Mouse (Mus musculus): ENCODE results near the gene Mark1. TPM values are rescaled to one million over a fixed set of nuclear protein-coding genes. Genes with fewer than 3 reads are reported as not detected.

Gene Mark1
- polyA plus RNA-seq, 1 experiment from 2014 or later = 2.2 TPM

DNA sequence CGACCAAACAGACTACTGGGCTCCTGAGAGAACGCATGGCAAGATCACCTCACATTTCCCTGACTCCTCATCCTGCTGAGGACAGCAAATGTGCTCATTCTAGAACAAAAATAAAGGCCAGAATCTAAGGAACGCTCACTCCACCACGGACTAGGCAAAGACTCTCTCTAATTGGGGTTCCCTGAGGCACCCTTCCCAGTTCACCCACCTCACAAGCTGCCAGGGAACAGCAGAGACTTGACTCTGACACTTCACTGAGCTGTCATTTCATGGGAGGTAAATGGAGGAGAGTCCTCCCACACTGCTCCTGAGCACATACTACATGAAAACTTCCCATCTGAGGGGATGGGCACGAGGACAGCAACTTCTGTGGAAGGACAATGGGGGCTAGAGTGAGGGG lies 37.5 kb downstream of the Mark1 start:
- 0 out of 2 replicates have a peak, but pooled peaks cover 5% of the 10 kb centered on the region for H3K9me3 ChIP-seq (ENCODE audit: control insufficient read depth, low read length)
- H3K4me2 ChIP-seq (ENCODE audit: low read length) = no peak overlapping the region
- H3K4me3 ChIP-seq (ENCODE audit: control insufficient read depth in 1 of 2, insufficient read depth in 1 of 2, low read depth in 1 of 2, low read length in 2 of 2) = no peak overlapping the region
- no peak overlapping the region for H3K27ac ChIP-seq (replicated peaks in 1 of 2; ENCODE audit: control insufficient read depth in 1 of 2, insufficient read depth in 1 of 2, low read depth in 2 of 2, low read length in 2 of 2)
- WGBS = 81% methylated on average over 5 of the region's 5 CpGs
- no peak overlapping the region for H3K9ac ChIP-seq (ENCODE audit: low read length)
- peaks cover 8 to 13% of the 10 kb centered on the region in 2 experiments; a peak in 3 of 4 replicates for H3K4me1 ChIP-seq (ENCODE audit: control insufficient read depth in 2 of 2, insufficient read depth in 2 of 2, low read length in 2 of 2)
- no peak for ATAC-seq (ENCODE audit: insufficient number of reproducible peaks, insufficient read depth, low FRiP score, low read depth)
- no peaks in the 10 kb centered on the region for H3K27me3 ChIP-seq (ENCODE audit: control insufficient read depth, insufficient read depth, low read length)
- no peaks in the 10 kb centered on the region for H3K36me3 ChIP-seq (ENCODE audit: control insufficient read depth, insufficient read depth, low read length)

DNA sequence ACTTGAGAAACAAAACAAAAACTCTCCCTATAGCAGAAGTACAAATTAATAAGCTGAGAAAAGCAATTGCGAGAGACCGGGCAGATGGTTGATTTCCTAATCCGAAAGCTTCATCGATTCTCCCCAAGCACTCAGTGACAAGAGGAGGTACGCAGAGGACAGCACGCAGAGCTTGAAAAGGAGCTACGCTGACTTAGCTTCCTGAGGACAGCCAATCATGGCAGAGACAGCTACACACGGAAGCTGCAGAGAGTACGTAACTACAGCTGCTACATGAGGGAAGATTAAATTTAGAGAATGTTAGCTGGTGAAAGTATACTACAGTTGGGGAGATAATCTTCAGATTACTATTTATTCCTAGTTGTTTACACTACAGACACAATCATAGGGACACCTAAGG lies 40.6 kb downstream of the Mark1 start:
- no peaks in the 10 kb centered on the region for H3K36me3 ChIP-seq (ENCODE audit: control insufficient read depth, insufficient read depth, low read length)
- ATAC-seq (ENCODE audit: insufficient number of reproducible peaks, insufficient read depth, low FRiP score, low read depth) = no peak
- H3K27me3 ChIP-seq (ENCODE audit: control insufficient read depth, insufficient read depth, low read length) = no peaks in the 10 kb centered on the region
- H3K9me3 ChIP-seq (ENCODE audit: control insufficient read depth, low read length) = 0 out of 2 replicates have a peak, but pooled peaks cover 5% of the 10 kb centered on the region
- WGBS = 55% methylated on average over 9 of the region's 9 CpGs
- no peak overlapping the region for H3K9ac ChIP-seq (ENCODE audit: low read length)
- H3K4me3 ChIP-seq (ENCODE audit: control insufficient read depth in 1 of 2, insufficient read depth in 1 of 2, low read depth in 1 of 2, low read length in 2 of 2) = 0 out of 4 replicates have a peak overlapping the region, but pooled peaks of 1 of the 2 experiments have one; percentile 1
- H3K27ac ChIP-seq (replicated peaks in 1 of 2; ENCODE audit: control insufficient read depth in 1 of 2, insufficient read depth in 1 of 2, low read depth in 2 of 2, low read length in 2 of 2) = 0 out of 4 replicates have a peak overlapping the region, but pooled peaks of 1 of the 2 experiments have one; percentile 20
- peaks cover 8 to 11% of the 10 kb centered on the region in 2 experiments; a peak in 3 of 4 replicates for H3K4me1 ChIP-seq (ENCODE audit: control insufficient read depth in 2 of 2, insufficient read depth in 2 of 2, low read length in 2 of 2)
- peak overlapping the region; percentile 33 for H3K4me2 ChIP-seq (ENCODE audit: low read length)

DNA sequence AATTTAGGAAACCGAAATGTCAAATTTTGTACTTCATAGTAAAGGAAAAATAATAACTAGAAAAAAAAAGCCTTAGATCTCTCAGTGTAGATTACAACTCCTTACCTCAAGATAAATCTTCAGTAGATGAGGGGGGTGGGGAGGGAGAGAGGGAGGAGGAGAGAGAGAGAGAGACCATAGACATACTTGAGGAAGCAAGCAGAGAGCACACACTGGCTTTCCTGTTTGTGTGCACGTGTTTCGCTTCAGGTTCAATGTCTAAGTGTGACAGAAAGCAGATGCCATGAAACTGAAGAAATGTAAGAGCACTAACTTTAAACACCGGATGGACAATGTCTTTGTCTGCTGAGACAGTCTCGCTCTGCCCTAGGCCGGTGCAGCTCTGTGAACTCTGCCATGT lies 41.0 kb downstream of the Mark1 start:
- 0 out of 2 replicates have a peak, but pooled peaks cover 5% of the 10 kb centered on the region for H3K9me3 ChIP-seq (ENCODE audit: control insufficient read depth, low read length)
- H3K4me2 ChIP-seq (ENCODE audit: low read length) = peak overlapping the region; percentile 33
- H3K4me1 ChIP-seq (ENCODE audit: control insufficient read depth in 2 of 2, insufficient read depth in 2 of 2, low read length in 2 of 2) = peaks cover 5 to 7% of the 10 kb centered on the region in 2 experiments; a peak in 3 of 4 replicates
- no peaks in the 10 kb centered on the region for H3K36me3 ChIP-seq (ENCODE audit: control insufficient read depth, insufficient read depth, low read length)
- no peak for ATAC-seq (ENCODE audit: insufficient number of reproducible peaks, insufficient read depth, low FRiP score, low read depth)
- 33% methylated on average over 6 of the region's 6 CpGs for WGBS
- no peak overlapping the region for H3K9ac ChIP-seq (ENCODE audit: low read length)
- no peaks in the 10 kb centered on the region for H3K27me3 ChIP-seq (ENCODE audit: control insufficient read depth, insufficient read depth, low read length)
- H3K4me3 ChIP-seq (ENCODE audit: control insufficient read depth in 1 of 2, insufficient read depth in 1 of 2, low read depth in 1 of 2, low read length in 2 of 2) = 0 out of 4 replicates have a peak overlapping the region, but pooled peaks of 1 of the 2 experiments have one; percentile 1
- no peak overlapping the region for H3K27ac ChIP-seq (replicated peaks in 1 of 2; ENCODE audit: control insufficient read depth in 1 of 2, insufficient read depth in 1 of 2, low read depth in 2 of 2, low read length in 2 of 2)

DNA sequence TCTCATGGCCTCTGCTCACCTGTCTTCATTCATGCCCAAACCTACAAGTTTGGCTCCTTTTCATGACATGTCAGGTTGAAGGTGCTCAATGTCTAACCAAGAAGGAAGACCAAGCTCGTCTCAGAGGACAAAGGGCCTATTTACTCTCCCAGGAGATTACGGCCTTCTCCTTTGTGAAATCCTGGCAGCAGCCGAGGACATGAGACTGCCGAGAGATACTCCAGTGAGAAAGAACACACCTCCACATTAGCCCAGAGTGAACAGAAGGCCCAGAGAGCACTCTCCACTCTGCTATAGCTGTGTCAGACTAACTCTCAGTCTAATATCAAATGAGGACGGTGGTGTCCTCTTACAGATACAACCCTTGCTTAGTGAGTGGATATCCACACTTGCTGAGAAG lies 47.6 kb downstream of the Mark1 start:
- Histone ChIP-seq H3K27ac (replicated peaks in 1 of 2; ENCODE audit: control insufficient read depth in 1 of 2, insufficient read depth in 1 of 2, low read depth in 2 of 2, low read length in 2 of 2) (no peak overlapping the region), H3K27me3 (ENCODE audit: control insufficient read depth, insufficient read depth, low read length) (no peaks in the 10 kb centered on the region), H3K4me3 (ENCODE audit: control insufficient read depth in 1 of 2, insufficient read depth in 1 of 2, low read depth in 1 of 2, low read length in 2 of 2) (no peak overlapping the region), H3K4me2 (ENCODE audit: low read length) (no peak overlapping the region), H3K4me1 (ENCODE audit: control insufficient read depth in 2 of 2, insufficient read depth in 2 of 2, low read length in 2 of 2) (no peaks in the 10 kb centered on the region), H3K36me3 (ENCODE audit: control insufficient read depth, insufficient read depth, low read length) (no peaks in the 10 kb centered on the region), H3K9ac (ENCODE audit: low read length) (no peak overlapping the region), H3K9me3 (ENCODE audit: control insufficient read depth, low read length) (no peaks in the 10 kb centered on the region)
- no peak for ATAC-seq (ENCODE audit: insufficient number of reproducible peaks, insufficient read depth, low FRiP score, low read depth)
- 55% methylated on average over 5 of the region's 5 CpGs for WGBS

DNA sequence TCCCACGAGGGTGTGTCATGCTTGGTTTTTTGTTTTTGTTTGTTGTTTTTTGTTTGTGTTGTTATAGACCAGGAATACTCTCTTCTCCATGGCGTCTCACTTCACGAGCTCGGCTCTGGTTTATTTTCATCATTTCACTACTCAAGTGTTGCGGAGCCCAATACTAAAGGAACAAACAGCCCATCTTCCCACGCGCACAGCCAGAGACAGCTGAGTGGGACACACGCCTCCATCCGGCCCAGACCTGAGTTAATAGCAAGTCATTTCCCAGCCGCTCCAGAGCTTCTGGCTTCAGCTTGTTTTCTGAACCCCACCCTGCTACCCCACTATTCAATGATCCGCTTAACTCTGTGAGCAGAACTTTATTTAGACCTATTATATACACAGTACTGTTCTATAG lies 48.3 kb downstream of the Mark1 start:
- WGBS = 88% methylated on average over 11 of the region's 11 CpGs
- Histone ChIP-seq H3K4me3 (ENCODE audit: control insufficient read depth in 1 of 2, insufficient read depth in 1 of 2, low read depth in 1 of 2, low read length in 2 of 2) (no peak overlapping the region), H3K9me3 (ENCODE audit: control insufficient read depth, low read length) (no peaks in the 10 kb centered on the region), H3K4me2 (ENCODE audit: low read length) (no peak overlapping the region), H3K4me1 (ENCODE audit: control insufficient read depth in 2 of 2, insufficient read depth in 2 of 2, low read length in 2 of 2) (peaks cover 0 to 3% of the 10 kb centered on the region in 2 experiments; a peak in 1 of 4 replicates), H3K9ac (ENCODE audit: low read length) (no peak overlapping the region), H3K36me3 (ENCODE audit: control insufficient read depth, insufficient read depth, low read length) (no peaks in the 10 kb centered on the region), H3K27ac (replicated peaks in 1 of 2; ENCODE audit: control insufficient read depth in 1 of 2, insufficient read depth in 1 of 2, low read depth in 2 of 2, low read length in 2 of 2) (no peak overlapping the region), H3K27me3 (ENCODE audit: control insufficient read depth, insufficient read depth, low read length) (no peaks in the 10 kb centered on the region)
- no peak for ATAC-seq (ENCODE audit: insufficient number of reproducible peaks, insufficient read depth, low FRiP score, low read depth)

DNA sequence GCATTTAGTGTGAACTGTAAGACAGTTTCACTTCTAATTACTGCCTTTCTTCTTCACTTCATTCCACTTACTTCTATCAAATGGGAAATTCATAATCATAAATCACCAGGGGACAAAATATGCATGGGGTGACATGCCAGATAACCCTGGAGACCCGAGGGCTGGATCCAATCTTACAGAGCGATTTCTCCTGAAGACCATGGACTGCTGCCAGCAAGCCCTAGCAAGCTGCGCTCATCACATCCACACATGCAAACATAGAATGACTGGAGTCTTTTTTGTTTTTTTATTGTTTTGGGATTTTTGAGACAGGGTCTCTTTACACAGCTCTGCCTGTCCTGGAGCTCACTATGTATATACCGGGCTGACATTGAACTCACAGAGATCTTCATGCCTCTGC lies 61.3 kb downstream of the Mark1 start:
- H3K27ac ChIP-seq (replicated peaks in 1 of 2; ENCODE audit: control insufficient read depth in 1 of 2, insufficient read depth in 1 of 2, low read depth in 2 of 2, low read length in 2 of 2) = no peak overlapping the region
- 74% methylated on average over 4 of the region's 4 CpGs for WGBS
- H3K36me3 ChIP-seq (ENCODE audit: control insufficient read depth, insufficient read depth, low read length) = no peaks in the 10 kb centered on the region
- H3K9ac ChIP-seq (ENCODE audit: low read length) = no peak overlapping the region
- no peak overlapping the region for H3K4me2 ChIP-seq (ENCODE audit: low read length)
- no peak for ATAC-seq (ENCODE audit: insufficient number of reproducible peaks, insufficient read depth, low FRiP score, low read depth)
- H3K9me3 ChIP-seq (ENCODE audit: control insufficient read depth, low read length) = no peaks in the 10 kb centered on the region
- no peaks in the 10 kb centered on the region for H3K27me3 ChIP-seq (ENCODE audit: control insufficient read depth, insufficient read depth, low read length)
- no peaks in the 10 kb centered on the region for H3K4me1 ChIP-seq (ENCODE audit: control insufficient read depth in 2 of 2, insufficient read depth in 2 of 2, low read length in 2 of 2)
- no peak overlapping the region for H3K4me3 ChIP-seq (ENCODE audit: control insufficient read depth in 1 of 2, insufficient read depth in 1 of 2, low read depth in 1 of 2, low read length in 2 of 2)

DNA sequence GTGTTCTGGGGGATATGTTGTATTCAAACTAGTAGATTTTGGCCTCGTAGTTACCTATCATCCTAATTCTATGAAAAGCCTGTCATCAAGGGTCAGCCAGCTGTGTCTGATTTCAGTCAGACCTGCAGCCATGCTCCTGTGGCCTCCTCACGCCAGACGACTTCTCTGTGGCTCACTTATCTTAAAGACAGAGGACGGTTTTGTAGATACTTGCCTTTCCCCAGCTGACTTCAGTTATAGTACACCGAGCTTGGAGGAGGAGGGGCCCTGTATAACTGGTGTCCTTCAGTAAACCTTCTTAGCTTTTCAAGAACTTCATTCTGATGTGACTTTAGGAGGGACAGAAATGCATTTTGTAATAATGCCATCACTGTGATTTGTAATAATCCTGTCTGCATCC lies 63.4 kb downstream of the Mark1 start:
- ATAC-seq (ENCODE audit: insufficient number of reproducible peaks, insufficient read depth, low FRiP score, low read depth) = no peak
- Histone ChIP-seq H3K27me3 (ENCODE audit: control insufficient read depth, insufficient read depth, low read length) (no peaks in the 10 kb centered on the region), H3K4me3 (ENCODE audit: control insufficient read depth in 1 of 2, insufficient read depth in 1 of 2, low read depth in 1 of 2, low read length in 2 of 2) (no peak overlapping the region), H3K9ac (ENCODE audit: low read length) (no peak overlapping the region), H3K36me3 (ENCODE audit: control insufficient read depth, insufficient read depth, low read length) (no peaks in the 10 kb centered on the region), H3K4me1 (ENCODE audit: control insufficient read depth in 2 of 2, insufficient read depth in 2 of 2, low read length in 2 of 2) (no peaks in the 10 kb centered on the region), H3K4me2 (ENCODE audit: low read length) (no peak overlapping the region), H3K9me3 (ENCODE audit: control insufficient read depth, low read length) (no peaks in the 10 kb centered on the region), H3K27ac (replicated peaks in 1 of 2; ENCODE audit: control insufficient read depth in 1 of 2, insufficient read depth in 1 of 2, low read depth in 2 of 2, low read length in 2 of 2) (no peak overlapping the region)
- 22% methylated on average over 5 of the region's 5 CpGs for WGBS

DNA sequence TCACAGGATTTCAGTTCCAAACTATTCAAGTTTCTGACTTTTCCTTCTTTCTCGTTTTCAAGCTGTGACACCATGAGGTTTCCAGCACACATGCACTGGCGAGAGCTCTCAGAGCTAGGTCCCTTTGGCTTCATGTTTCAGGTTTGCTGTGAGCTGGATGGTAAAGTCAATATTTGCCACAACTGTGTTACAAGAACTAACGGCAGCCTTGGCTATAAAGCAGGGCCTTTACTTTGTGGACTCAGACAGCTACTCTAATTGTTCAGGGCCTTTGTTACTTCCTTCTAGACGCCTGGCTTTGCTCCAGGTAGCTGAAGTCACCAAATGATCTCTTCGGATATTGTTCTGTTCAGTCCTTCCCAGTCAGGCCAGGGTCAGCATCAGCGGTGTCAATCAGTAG lies 63.9 kb downstream of the Mark1 start:
- H3K4me2 ChIP-seq (ENCODE audit: low read length) = no peak overlapping the region
- H3K4me1 ChIP-seq (ENCODE audit: control insufficient read depth in 2 of 2, insufficient read depth in 2 of 2, low read length in 2 of 2) = no peaks in the 10 kb centered on the region
- WGBS = 66% methylated on average over 6 of the region's 6 CpGs
- ATAC-seq (ENCODE audit: insufficient number of reproducible peaks, insufficient read depth, low FRiP score, low read depth) = no peak
- H3K4me3 ChIP-seq (ENCODE audit: control insufficient read depth in 1 of 2, insufficient read depth in 1 of 2, low read depth in 1 of 2, low read length in 2 of 2) = no peak overlapping the region
- H3K27ac ChIP-seq (replicated peaks in 1 of 2; ENCODE audit: control insufficient read depth in 1 of 2, insufficient read depth in 1 of 2, low read depth in 2 of 2, low read length in 2 of 2) = peak overlapping the region in 1 of 2 experiments; percentile 24; a peak in 1 of 4 replicates
- no peaks in the 10 kb centered on the region for H3K27me3 ChIP-seq (ENCODE audit: control insufficient read depth, insufficient read depth, low read length)
- no peak overlapping the region for H3K9ac ChIP-seq (ENCODE audit: low read length)
- H3K36me3 ChIP-seq (ENCODE audit: control insufficient read depth, insufficient read depth, low read length) = no peaks in the 10 kb centered on the region
- H3K9me3 ChIP-seq (ENCODE audit: control insufficient read depth, low read length) = no peaks in the 10 kb centered on the region
